Mouse (Mus musculus): ENCODE results near the gene Naa30. TPM values are rescaled to one million over a fixed set of nuclear protein-coding genes. Genes with fewer than 3 reads are reported as not detected.
"Not testable (repeated sequence)": the region's sequence is repeated elsewhere in the genome, so short reads cannot be mapped to it uniquely, and the experiment has no call there.

Naa30 gene
- polyA plus RNA-seq (2012; rRNA removed), result 4.9 and 5.2 TPM in 2 replicates

GRCm38 (mm10) chr14:49171867-49172581 is at the start of gene Naa30:
Naa30 (plus strand) TSS chr14:49172226.
- 1% methylated on average over 81 of the region's 86 CpGs for WGBS
- peak; percentile 75 for DNase-seq (ENCODE audit: low read depth, low spot score)

DNA sequence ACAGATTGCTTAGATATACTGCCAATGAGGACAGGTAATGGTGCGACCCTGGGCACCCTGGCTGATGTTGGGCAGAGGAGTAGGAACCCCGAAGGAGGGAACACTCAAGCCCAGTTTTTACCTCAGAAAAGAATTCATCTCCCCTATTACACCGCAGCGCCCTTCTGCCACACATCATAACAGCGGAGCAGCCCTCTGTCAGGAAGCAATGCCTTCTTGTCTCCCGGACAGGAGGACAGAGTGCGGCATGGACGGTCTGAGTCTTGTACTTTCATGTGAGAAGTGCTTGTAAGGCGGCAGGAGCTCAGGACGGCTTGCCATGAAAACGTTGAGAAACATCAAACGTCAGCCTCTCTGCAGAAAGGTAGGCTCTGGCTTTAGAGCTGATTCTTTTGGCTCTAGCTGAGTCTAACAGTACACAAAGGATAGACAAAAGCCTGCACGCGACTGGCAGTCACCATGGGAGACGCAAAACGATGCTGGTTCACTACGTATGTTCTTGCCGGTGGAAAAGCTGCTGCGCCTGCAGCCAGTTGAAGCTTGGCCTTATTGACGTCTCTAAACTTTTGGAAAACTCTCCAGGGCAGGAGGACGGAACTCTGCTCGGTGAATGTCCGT is 44.8 kb upstream of the Naa30 start:
- WGBS, result 85% methylated on average over 23 of the region's 23 CpGs
- no peak for DNase-seq (ENCODE audit: low read depth, low spot score)

- DNase-seq (ENCODE audit: low read depth, low spot score), result no peak
- WGBS, result 41% methylated on average over 10 of the region's 10 CpGs
Measured at GRCm38 (mm10) chr14:49128544-49129263, 43.3 kb upstream of the Naa30 start.

- 84% methylated on average over 3 of the region's 3 CpGs for WGBS
- DNase-seq (ENCODE audit: low read depth, low spot score), result no peak
Measured at GRCm38 (mm10) chr14:49132391-49132790, 39.6 kb upstream of the Naa30 start.

DNA sequence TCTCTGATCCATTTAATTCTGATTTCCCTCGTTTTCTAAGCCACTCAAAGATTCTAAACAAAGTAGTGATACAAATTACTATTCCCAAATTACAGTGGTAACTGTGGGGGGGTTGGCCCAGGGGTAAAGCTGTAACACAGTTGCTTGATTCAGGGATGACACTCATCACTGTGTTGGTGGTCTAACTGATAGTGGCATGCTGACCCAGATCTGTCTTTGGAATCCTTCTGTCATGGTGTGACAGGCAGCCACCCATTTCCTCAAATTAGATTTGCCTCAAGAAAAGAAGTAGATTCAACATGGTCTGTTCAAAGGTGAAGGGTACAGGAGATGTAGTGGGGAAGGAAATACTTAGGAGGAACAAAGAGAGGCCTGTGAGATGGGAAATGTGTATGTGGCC is 33.9 kb upstream of the Naa30 start:
- 51% methylated on average over 1 of the region's 1 CpGs for WGBS
- DNase-seq (ENCODE audit: low read depth, low spot score), result no peak

- 82% methylated on average over 7 of the region's 7 CpGs for WGBS
- no peak for DNase-seq (ENCODE audit: low read depth, low spot score)
Measured at GRCm38 (mm10) chr14:49140756-49141155, 31.3 kb upstream of the Naa30 start.

DNA sequence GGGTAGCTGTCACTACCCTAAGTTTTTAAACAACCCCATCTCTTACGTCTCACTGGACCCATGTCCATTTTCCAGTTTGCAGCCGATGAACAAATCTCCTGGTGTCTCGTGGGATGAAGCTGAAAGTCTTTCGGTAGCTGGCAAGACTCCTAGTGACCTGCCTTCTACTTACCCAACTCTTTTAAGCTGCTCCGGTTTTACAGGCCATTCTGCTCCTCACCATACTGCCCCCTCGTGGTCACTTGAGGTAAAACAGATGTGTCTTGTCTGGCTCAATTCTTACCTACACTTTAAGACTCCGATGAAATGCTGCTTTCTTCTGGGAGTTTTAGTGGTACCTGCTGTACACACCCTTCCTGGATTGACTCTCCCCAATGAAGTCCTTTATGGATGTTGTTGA is 18.2 kb upstream of the Naa30 start:
- 33% methylated on average over 7 of the region's 7 CpGs for WGBS
- no peak for DNase-seq (ENCODE audit: low read depth, low spot score)

DNA sequence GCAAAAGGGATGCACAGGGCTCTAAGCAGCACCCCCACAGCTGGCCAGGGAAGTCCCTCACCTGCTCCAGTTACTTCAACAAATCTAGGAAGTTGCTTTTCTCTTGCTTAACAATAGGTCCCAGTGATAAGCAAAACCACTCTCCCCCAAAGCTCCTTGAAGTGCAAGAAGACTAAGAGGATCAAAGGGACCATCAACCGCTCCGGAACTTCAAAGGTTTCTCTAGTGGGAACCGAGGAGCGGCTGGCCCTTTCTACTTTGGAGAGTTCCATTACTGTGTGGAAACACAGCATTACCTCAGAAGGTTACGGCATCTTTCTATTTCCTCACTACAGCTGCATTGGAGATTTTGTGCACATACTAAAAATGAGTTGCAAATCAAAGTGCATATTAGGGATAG is 16.5 kb upstream of the Naa30 start:
- DNase-seq (ENCODE audit: low read depth, low spot score), result no peak

GRCm38 (mm10) chr14:49158143-49158925 is 13.7 kb upstream of the Naa30 start:
- DNase-seq (ENCODE audit: low read depth, low spot score), result no peak
- WGBS, result 83% methylated on average over 16 of the region's 16 CpGs

More for the DNA sequence above, 16.5 kb upstream of the Naa30 start:
- WGBS, result 37% methylated on average over 5 of the region's 5 CpGs

DNA sequence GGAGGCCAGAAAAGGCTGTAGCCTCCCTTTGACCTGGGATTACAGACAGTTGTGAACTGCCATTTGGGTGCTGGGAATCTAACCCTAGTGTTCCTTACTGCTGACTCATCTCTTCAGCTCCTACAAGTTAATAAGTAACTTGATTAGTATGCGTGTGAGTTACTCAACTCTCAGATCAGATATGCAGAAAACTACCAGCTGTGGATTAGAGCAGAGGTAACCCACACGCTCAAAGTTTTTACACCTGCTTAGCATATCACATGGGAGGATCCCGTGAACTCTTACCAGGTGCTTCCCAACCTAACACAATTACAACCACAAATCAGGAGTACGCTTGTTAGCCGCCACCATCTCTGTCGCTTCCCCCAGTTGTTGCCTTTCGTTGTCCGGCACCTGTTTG is 740 bp upstream of the Naa30 start:
- DNase-seq (ENCODE audit: low read depth, low spot score), result no peak
- 17% methylated on average over 8 of the region's 8 CpGs for WGBS

- under 1% methylated on average over 46 of the region's 46 CpGs for WGBS
- no peak for DNase-seq (ENCODE audit: low read depth, low spot score)
Measured at GRCm38 (mm10) chr14:49172582-49172988, 559 bp downstream of the Naa30 start.

DNA sequence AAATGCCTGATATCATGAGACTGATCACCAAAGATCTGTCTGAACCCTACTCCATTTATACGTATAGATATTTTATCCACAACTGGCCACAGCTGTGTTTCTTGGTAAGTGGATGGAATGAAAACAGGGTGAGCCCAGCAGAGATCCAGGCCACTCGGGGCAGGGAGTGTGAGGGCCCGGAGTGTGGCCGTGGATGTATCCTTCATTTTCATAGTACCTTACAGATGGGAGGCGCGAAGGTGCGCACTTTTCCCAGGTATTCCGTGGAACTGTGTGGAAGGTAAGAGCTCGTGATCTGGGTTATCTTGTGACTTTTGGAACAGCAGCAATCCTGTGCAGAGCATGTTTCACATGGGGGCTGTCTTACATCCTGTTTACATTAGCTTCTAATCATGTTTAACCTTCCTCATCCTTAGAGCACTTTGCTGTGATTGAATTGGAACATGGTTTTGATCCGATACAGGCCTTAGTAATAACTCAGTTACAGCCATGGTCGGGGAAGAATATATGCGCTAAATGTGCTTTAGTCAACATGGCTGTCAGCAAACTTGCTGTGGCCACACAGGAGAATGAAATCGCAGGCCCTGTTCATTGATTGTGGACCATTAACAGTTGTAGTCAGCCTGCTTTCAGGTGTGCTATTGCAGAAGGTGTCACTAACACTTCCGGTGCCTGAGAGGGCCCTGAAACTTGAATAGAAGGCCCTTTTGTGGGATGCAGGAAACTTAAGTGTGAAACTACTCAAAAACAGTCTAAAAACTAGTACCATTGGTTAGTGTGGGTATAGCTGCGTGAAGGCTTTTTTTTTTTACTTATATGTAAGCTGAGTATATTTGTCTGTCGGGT is 1.5 kb downstream of the Naa30 start:
- no peak for DNase-seq (ENCODE audit: low read depth, low spot score)
- WGBS, result 13% methylated on average over 16 of the region's 16 CpGs

DNA sequence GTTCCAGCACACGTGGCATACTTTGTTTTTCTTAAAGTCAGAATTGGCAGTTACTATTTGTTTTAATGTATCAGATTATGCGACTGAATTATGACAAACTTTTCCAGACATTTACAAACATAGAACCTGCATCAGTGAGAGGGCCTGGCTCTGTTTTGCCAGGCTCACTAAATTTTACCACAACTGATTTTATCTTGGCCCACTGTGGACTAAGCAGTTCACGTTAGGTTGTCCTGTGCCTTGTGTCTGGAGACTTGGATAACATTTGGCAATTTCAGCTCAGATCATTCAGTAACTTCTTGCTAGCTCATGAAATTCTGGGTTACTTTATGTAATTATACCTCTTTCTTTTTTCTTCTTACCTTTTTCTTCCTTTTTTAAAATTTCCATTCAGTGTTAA is 7.7 kb downstream of the Naa30 start:
- 70% methylated on average over 3 of the region's 3 CpGs for WGBS
- DNase-seq (ENCODE audit: low read depth, low spot score), result no peak

DNA sequence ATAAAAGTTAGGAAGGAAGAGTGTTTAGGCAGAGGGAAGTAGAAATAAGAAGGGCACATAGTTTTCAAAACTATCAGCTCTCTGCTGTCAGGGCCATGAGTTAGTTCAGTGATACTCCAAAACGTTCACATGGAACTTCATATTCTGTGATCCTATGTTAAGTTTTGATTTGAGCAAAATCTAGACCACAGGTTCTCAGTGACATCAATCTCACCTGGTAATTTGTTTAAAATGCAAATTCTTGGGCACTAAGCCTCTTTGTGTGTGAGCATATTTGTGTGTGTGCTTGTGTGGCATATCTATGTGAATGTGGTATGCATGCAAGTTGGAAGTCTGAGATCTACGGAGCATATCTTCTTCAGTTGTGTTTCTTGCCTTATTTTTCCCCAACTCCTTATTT is 14.2 kb downstream of the Naa30 start:
- 84% methylated on average over 2 of the region's 2 CpGs for WGBS
- no peak for DNase-seq (ENCODE audit: low read depth, low spot score)

DNA sequence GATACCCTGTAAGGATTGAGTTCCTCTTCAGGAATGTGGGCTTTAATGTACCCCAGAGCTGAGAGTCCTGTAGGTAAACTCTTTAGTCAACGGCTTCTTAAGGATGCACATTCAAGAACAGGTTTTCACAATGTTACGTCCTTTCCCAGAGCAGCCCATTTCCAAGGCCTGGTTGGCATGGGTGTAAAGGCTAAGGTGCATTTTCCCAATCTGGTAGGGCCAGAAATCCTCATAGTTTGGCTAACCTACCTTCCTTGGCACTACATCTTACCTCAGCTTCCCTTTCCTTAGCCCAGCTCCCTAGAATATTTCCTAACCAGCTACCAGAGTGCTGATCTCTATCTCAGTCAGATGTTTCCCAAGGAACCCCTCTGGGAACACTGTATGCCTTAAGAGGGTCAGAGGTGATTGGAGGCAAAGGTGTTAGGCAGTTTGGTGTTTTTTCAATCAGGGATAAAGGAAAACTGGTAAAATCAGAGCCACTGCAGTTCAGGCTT is 25.1 kb downstream of the Naa30 start:
- 77% methylated on average over 2 of the region's 2 CpGs for WGBS
- DNase-seq (ENCODE audit: low read depth, low spot score), result no peak

GRCm38 (mm10) chr14:49201073-49201778 is 29.2 kb downstream of the Naa30 start:
- 79% methylated on average over 9 of the region's 9 CpGs for WGBS
- DNase-seq (ENCODE audit: low read depth, low spot score), result no peak

GRCm38 (mm10) chr14:49210215-49210614 is 38.2 kb downstream of the Naa30 start:
- DNase-seq (ENCODE audit: low read depth, low spot score), result not testable (repeated sequence)
- 41% methylated on average over 3 of the region's 3 CpGs for WGBS

DNA sequence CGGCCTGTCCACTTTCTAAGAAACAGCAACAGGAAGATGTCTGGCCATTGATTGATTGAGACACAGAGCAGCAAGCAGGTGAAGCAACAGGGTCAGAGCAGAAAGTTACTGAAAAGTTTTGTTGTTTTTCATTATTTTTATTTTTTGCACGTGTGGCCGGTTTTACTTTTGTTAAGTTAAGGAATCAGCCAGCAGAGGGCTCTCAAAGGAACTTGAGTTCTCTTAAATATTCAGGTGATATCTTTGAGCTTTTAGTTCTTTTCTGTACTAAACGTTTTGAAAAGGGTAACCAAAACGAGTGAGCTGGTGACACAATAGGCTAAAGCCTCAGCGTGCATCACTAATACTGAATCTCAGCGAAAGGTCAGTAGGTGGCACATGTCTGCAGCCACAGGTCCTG is 46.7 kb downstream of the Naa30 start:
- DNase-seq (ENCODE audit: low read depth, low spot score), result no peak
- WGBS, result 64% methylated on average over 7 of the region's 7 CpGs
